Mouse (Mus musculus): Measurements from ENCODE around the gene Rimbp2. TPM values are rescaled to one million over a fixed set of nuclear protein-coding genes. Genes with fewer than 3 reads are reported as not detected.
"Not testable (repeated sequence)": the region's sequence is repeated elsewhere in the genome, so short reads cannot be mapped to it uniquely, and the experiment has no call there.

Rimbp2 gene
- polyA plus RNA-seq, 1 experiment from 2014 or later: 2.2 TPM

GRCm38 (mm10) chr5:128971298-128971697 lies 18.0 kb upstream of the Rimbp2 start:
- no peak overlapping the region for H3K27ac ChIP-seq
- no peak for ATAC-seq (ENCODE audit: low FRiP score)

GRCm38 (mm10) chr5:128970878-128971277 lies 17.6 kb upstream of the Rimbp2 start:
- no peaks in the 10 kb centered on the region for H3K36me3 ChIP-seq
- H3K9me3 ChIP-seq (replicated peaks): no peaks in the 10 kb centered on the region
- ATAC-seq (ENCODE audit: low FRiP score): no peak
- H3K4me1 ChIP-seq: no peaks in the 10 kb centered on the region
- H3K4me3 ChIP-seq: no peak overlapping the region
- peaks cover 3% of the 10 kb centered on the region; the same call in 1 of the 2 replicates for H3K27me3 ChIP-seq
- no peak overlapping the region for H3K27ac ChIP-seq
- H3K9ac ChIP-seq: no peak overlapping the region
- 72% methylated on average over 10 of the region's 10 CpGs for WGBS
- no peak overlapping the region; the same call in 1 of the 2 replicates for H3K4me2 ChIP-seq (replicated peaks)

More at GRCm38 (mm10) chr5:128971298-128971697, 18.0 kb upstream of the Rimbp2 start:
- WGBS: 21% methylated on average over 14 of the region's 14 CpGs
- Histone ChIP-seq H3K4me3 (no peak overlapping the region), H3K9me3 (replicated peaks) (no peaks in the 10 kb centered on the region), H3K27me3 (peaks cover 3% of the 10 kb centered on the region; the same call in 1 of the 2 replicates), H3K4me1 (no peaks in the 10 kb centered on the region; the same call in 1 of the 2 replicates), H3K4me2 (replicated peaks) (no peak overlapping the region; the same call in 1 of the 2 replicates), H3K9ac (no peak overlapping the region), H3K36me3 (no peaks in the 10 kb centered on the region)

GRCm38 (mm10) chr5:128964353-128964752 lies 11.1 kb upstream of the Rimbp2 start:
- ATAC-seq (ENCODE audit: low FRiP score): no peak
- WGBS: 49% methylated on average over 4 of the region's 4 CpGs
- no peaks in the 10 kb centered on the region for H3K36me3 ChIP-seq

GRCm38 (mm10) chr5:128958916-128959315 lies 5.6 kb upstream of the Rimbp2 start:
- WGBS: 78% methylated on average over 3 of the region's 3 CpGs
- no peak for ATAC-seq (ENCODE audit: low FRiP score)
- H3K9ac ChIP-seq: no peak overlapping the region

More at GRCm38 (mm10) chr5:128964353-128964752, 11.1 kb upstream of the Rimbp2 start:
- Histone ChIP-seq H3K4me3 (no peak overlapping the region), H3K27me3 (no peaks in the 10 kb centered on the region), H3K27ac (no peak overlapping the region), H3K9ac (no peak overlapping the region), H3K4me1 (no peaks in the 10 kb centered on the region), H3K9me3 (replicated peaks) (peaks cover 10% of the 10 kb centered on the region; the same call in 1 of the 2 replicates), H3K4me2 (replicated peaks) (no peak overlapping the region)

GRCm38 (mm10) chr5:128954371-128954770 lies 1.1 kb upstream of the Rimbp2 start:
- not testable (repeated sequence) for H3K9me3 ChIP-seq (replicated peaks); H3K4me2 ChIP-seq (replicated peaks); H3K9ac ChIP-seq; H3K27me3 ChIP-seq; H3K27ac ChIP-seq; ATAC-seq (ENCODE audit: low FRiP score); H3K36me3 ChIP-seq; H3K4me3 ChIP-seq
- peaks cover 20% of the 10 kb centered on the region for H3K4me1 ChIP-seq
- WGBS: 90% methylated on average over 5 of the region's 5 CpGs

More at GRCm38 (mm10) chr5:128958916-128959315, 5.6 kb upstream of the Rimbp2 start:
- Histone ChIP-seq H3K4me2 (replicated peaks) (no peak overlapping the region), H3K27ac (no peak overlapping the region), H3K36me3 (no peaks in the 10 kb centered on the region), H3K27me3 (no peaks in the 10 kb centered on the region), H3K4me3 (no peak overlapping the region), H3K4me1 (no peaks in the 10 kb centered on the region), H3K9me3 (replicated peaks) (peaks cover 10% of the 10 kb centered on the region; the same call in 1 of the 2 replicates)

GRCm38 (mm10) chr5:128952291-128953195 lies 743 bp downstream of the Rimbp2 start:
- Histone ChIP-seq H3K9ac (peak overlapping the region; percentile 64), H3K27me3 (0 out of 2 replicates have a peak, but pooled peaks cover 4% of the 10 kb centered on the region), H3K4me2 (replicated peaks) (peak overlapping the region; percentile 63), H3K4me3 (peak overlapping the region; percentile 51), H3K36me3 (no peaks in the 10 kb centered on the region), H3K27ac (peak overlapping the region; percentile 83), H3K9me3 (replicated peaks) (no peaks in the 10 kb centered on the region; the same call in 1 of the 2 replicates), H3K4me1 (peaks cover 20% of the 10 kb centered on the region)
- WGBS: under 1% methylated on average over 35 of the region's 35 CpGs
- ATAC-seq (ENCODE audit: low FRiP score): peak; percentile 79

GRCm38 (mm10) chr5:128951472-128951871 lies 1.8 kb downstream of the Rimbp2 start:
- no peaks in the 10 kb centered on the region; the same call in 1 of the 2 replicates for H3K9me3 ChIP-seq (replicated peaks)
- H3K4me3 ChIP-seq: peak overlapping the region; percentile 51
- 45% methylated on average over 4 of the region's 4 CpGs for WGBS
- 0 out of 2 replicates have a peak, but pooled peaks cover 4% of the 10 kb centered on the region for H3K27me3 ChIP-seq
- H3K4me1 ChIP-seq: peaks cover 20% of the 10 kb centered on the region
- H3K9ac ChIP-seq: 0 out of 2 replicates have a peak overlapping the region, but pooled peaks have one; percentile 13
- H3K4me2 ChIP-seq (replicated peaks): peak overlapping the region; percentile 63
- H3K36me3 ChIP-seq: no peaks in the 10 kb centered on the region
- no peak for ATAC-seq (ENCODE audit: low FRiP score)
- no peak overlapping the region for H3K27ac ChIP-seq

GRCm38 (mm10) chr5:128947093-128947492 lies 6.2 kb downstream of the Rimbp2 start:
- 0 out of 2 replicates have a peak, but pooled peaks cover 6% of the 10 kb centered on the region for H3K4me1 ChIP-seq
- no peaks in the 10 kb centered on the region for H3K36me3 ChIP-seq
- H3K9me3 ChIP-seq (replicated peaks): no peaks in the 10 kb centered on the region
- H3K27ac ChIP-seq: no peak overlapping the region
- H3K4me3 ChIP-seq: no peak overlapping the region
- H3K9ac ChIP-seq: no peak overlapping the region
- WGBS: 71% methylated on average over 5 of the region's 5 CpGs
- ATAC-seq (ENCODE audit: low FRiP score): no peak
- no peak overlapping the region for H3K4me2 ChIP-seq (replicated peaks)
- H3K27me3 ChIP-seq: 0 out of 2 replicates have a peak, but pooled peaks cover 4% of the 10 kb centered on the region

GRCm38 (mm10) chr5:128940436-128940835 lies 12.8 kb downstream of the Rimbp2 start:
- WGBS: 80% methylated on average over 10 of the region's 10 CpGs
- no peak overlapping the region for H3K27ac ChIP-seq
- no peak for ATAC-seq (ENCODE audit: low FRiP score)

GRCm38 (mm10) chr5:128935359-128935899 lies 17.9 kb downstream of the Rimbp2 start:
- peak; percentile 52; the same call in 1 of the 2 replicates for ATAC-seq (ENCODE audit: low FRiP score)
- WGBS: 81% methylated on average over 6 of the region's 6 CpGs
- H3K4me3 ChIP-seq: no peak overlapping the region
- H3K9me3 ChIP-seq (replicated peaks): no peaks in the 10 kb centered on the region
- no peak overlapping the region for H3K9ac ChIP-seq
- no peak overlapping the region for H3K27ac ChIP-seq
- no peaks in the 10 kb centered on the region for H3K36me3 ChIP-seq
- H3K4me2 ChIP-seq (replicated peaks): no peak overlapping the region
- no peaks in the 10 kb centered on the region for H3K27me3 ChIP-seq
- no peaks in the 10 kb centered on the region for H3K4me1 ChIP-seq

More at GRCm38 (mm10) chr5:128940436-128940835, 12.8 kb downstream of the Rimbp2 start:
- H3K36me3 ChIP-seq: no peaks in the 10 kb centered on the region
- no peak overlapping the region for H3K9ac ChIP-seq
- no peaks in the 10 kb centered on the region for H3K27me3 ChIP-seq
- no peaks in the 10 kb centered on the region for H3K9me3 ChIP-seq (replicated peaks)
- H3K4me3 ChIP-seq: no peak overlapping the region
- H3K4me1 ChIP-seq: no peaks in the 10 kb centered on the region
- no peak overlapping the region for H3K4me2 ChIP-seq (replicated peaks)

- 59% methylated on average over 5 of the region's 5 CpGs for WGBS
- Histone ChIP-seq H3K36me3 (no peaks in the 10 kb centered on the region), H3K27ac (no peak overlapping the region), H3K27me3 (no peaks in the 10 kb centered on the region), H3K4me1 (0 out of 2 replicates have a peak, but pooled peaks cover 2% of the 10 kb centered on the region), H3K4me3 (no peak overlapping the region), H3K9ac (no peak overlapping the region), H3K4me2 (replicated peaks) (no peak overlapping the region), H3K9me3 (replicated peaks) (no peaks in the 10 kb centered on the region)
- ATAC-seq (ENCODE audit: low FRiP score): no peak
These were observed 20.5 kb downstream of the Rimbp2 start for GRCm38 (mm10) chr5:128932776-128933175.

- H3K27me3 ChIP-seq: no peaks in the 10 kb centered on the region
These were observed 28.2 kb downstream of the Rimbp2 start for GRCm38 (mm10) chr5:128925073-128925472.

More at GRCm38 (mm10) chr5:128925073-128925472, 28.2 kb downstream of the Rimbp2 start:
- H3K4me2 ChIP-seq (replicated peaks): no peak overlapping the region
- H3K27ac ChIP-seq: no peak overlapping the region
- no peak overlapping the region for H3K4me3 ChIP-seq
- H3K9me3 ChIP-seq (replicated peaks): no peaks in the 10 kb centered on the region
- 79% methylated on average over 4 of the region's 4 CpGs for WGBS
- no peak overlapping the region for H3K9ac ChIP-seq
- no peak for ATAC-seq (ENCODE audit: low FRiP score)
- no peaks in the 10 kb centered on the region for H3K36me3 ChIP-seq
- H3K4me1 ChIP-seq: 0 out of 2 replicates have a peak, but pooled peaks cover 4% of the 10 kb centered on the region

Data from hindbrain, embryonic 12.5 days (tissue).